Mouse (Mus musculus): ENCODE data around the gene Gmeb1.

- TF ChIP-seq SMC3 (IDR thresholded peaks at IDR 0.05; ENCODE audit: low read depth, low read length) (no peak), BHLHE40 (IDR thresholded peaks at IDR 0.05; ENCODE audit: low read depth, low read length) (no peak), ZC3H11A (IDR thresholded peaks at IDR 0.05; ENCODE audit: low read depth, low read length) (no peak), EP300 (IDR thresholded peaks at IDR 0.05; ENCODE audit: low read length) (no peak)
These were observed 23.0 kb downstream of the Gmeb1 start for GRCm38 (mm10) chr4:132238356-132238755.

Measured in CH12.LX (cell line).